Mouse (Mus musculus) regulatory T cell (primary cell): ENCODE measurements at regions not wholly inside any gene's neighbourhood (a gene's known extent, or its start where the extent isn't known, plus 50 kb on each side); places are given as distances from the start of the nearest gene placed in this dataset.

Experiments
- in situ Hi-C: fragments of 300-600 bp; cut with MboI, MseI; formaldehyde crosslinking; loops from one replicate; pipeline ENCODE4 v1.15.1; 2025; ENCODE audit warnings: high pct_unique_total_duplicates

DNA sequence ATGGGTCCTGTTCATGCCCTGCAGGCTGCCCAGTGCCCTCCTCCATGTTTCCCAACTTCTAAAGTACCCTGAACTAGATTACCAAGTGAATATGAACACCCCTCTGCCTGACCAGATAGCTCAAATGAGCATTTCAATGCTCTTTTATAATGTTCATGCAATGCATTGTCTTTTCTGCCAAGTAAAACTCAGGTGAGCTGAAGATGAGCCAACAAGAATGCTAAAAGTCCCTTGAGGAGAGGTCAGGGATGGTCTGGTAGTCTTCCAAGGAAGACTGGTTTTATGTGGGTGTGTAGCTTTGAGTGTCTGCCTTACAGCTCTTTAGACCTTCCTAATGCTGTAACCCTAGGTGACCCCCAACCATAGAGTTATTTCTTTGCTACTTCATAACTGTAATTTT lies 58.0 kb upstream of the Abca12 start:
- in situ Hi-C loops: no loop called here

DNA sequence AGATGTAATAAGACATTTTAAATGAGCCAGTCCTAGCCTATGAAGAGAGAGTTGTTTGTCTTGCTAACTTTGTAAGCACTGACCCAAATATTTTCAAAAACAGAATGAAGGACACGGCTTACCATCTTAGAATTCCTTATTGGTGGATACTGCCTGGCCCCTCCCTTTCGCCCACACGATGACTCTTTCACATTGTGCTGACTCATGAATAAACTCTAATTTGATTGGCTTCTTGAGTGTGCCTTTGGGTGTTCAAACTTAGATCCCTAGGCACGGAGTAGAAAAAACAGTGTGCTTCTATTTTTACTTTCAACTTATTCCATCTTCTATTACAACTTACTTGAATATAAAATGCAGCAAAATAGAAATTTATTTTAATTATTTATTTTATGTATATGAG lies 68.4 kb upstream of the Abca12 start:
- in situ Hi-C loops: no loop called here

GRCm38 (mm10) chr1:71494576-71494975 lies 62.4 kb upstream of the Atic start:
- in situ Hi-C loops: no loop called here

GRCm38 (mm10) chr1:71505898-71506297 lies 51.1 kb upstream of the Atic start:
- in situ Hi-C loops: loop anchor here (25.0 kb wide), 1 partner anchor 1244 kb away; no protein-coding TSS in a partner anchor

DNA sequence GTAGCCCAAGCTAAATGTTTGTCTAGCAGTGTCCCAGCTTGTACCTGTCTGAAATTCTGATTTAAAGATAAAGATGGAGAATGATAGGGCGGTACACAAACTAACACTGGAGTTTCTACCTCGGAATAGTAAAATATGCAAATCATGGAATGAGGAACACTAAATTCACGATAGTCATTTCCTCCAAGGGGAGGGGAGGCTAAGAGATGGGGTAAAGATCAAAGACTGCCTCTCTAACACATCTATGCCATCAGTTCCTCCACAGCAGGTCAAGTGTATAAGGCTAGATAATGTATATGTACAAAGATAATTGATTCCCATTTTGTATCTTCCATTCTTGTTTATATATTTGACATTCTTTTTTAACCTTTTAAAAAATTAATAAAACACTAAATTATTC lies 50.4 kb upstream of the Atic start:
- in situ Hi-C loops: loop anchor here (25.0 kb wide), 1 partner anchor 1244 kb away; no protein-coding TSS in a partner anchor
